Mouse (Mus musculus): ENCODE data around the gene Tas2r114. TPM values are rescaled to one million over a fixed set of nuclear protein-coding genes. Genes with fewer than 3 reads are reported as not detected.

Gene Tas2r114
- not detected for total RNA-seq (2021)
- long read RNA-seq, experiment 1, result 0 reads
- long read RNA-seq, experiment 2, result 0 reads

DNA sequence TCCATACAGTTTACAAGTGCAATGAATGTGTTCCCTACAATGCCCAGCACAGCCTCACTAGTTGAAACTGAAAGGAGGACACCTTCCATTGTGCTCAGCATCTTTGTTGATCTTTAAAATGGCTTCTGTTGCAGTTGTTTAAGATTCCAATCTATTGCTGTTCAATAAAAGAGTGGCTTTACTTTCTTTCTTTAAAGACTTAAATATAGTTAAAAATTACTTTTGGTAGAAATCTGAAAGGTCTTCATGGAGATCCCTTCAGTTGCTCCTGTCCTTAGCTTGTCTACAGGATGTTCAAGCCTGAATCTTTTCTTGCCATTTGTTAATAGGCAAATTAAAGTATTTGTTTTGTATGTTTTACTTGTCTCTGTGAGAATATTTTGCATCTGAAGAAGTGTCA, at the start of gene Tas2r114:
Gene Tas2r114, minus strand, starts transcription at position 101 of the 400 bp plus-strand sequence.
- intact Hi-C loops (cut with DNase I; ENCODE audit: low total_unique reads), result no loop called here
- no peak for DNase-seq

DNA sequence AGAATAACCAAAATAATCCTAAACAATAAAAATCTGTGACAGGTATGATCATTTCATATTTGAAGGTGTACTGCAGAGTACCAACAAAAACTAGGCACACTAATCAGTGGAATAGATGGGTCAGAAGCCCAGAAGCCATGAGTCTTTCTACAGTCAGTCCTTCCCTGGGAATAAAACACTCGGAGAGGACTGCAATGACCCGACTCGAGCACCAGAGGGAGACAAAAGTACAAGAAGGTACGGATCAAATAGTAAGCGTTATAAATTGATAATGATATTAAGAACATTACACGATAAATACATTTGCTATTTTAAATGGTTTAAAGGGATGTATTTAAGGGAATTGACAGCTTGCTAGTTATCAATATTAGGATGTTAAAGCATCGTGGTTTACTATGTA, 22.9 kb upstream of the Tas2r114 start:
- DNase-seq, result no peak
- intact Hi-C loops (cut with DNase I; ENCODE audit: low total_unique reads), result no loop called here

DNA sequence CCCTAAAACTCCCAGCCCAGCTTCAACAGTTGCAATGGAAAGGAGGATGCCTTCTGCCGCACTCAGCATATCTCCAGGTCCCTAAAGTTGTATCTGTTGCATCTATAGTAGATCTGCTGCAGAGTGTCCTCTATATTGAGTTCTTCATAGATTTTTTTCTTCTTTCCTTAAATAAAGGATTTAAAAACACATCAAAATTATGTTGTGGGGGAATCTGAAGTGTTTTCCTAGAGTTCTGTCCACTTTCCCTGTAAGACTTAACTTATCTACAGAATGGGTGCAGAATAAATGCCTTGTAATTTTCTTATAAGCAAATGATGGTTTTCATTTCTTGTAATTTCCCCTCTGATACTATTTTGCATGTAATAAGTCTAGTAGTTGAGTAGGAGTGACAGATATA, 2.5 kb downstream of the Tas2r114 start, which contains the start of gene Tas2r105:
Gene Tas2r105, minus strand, starts transcription at position 101 of the 400 bp plus-strand sequence.
- intact Hi-C loops (cut with DNase I; ENCODE audit: low total_unique reads), result no loop called here
- DNase-seq, result no peak

DNA sequence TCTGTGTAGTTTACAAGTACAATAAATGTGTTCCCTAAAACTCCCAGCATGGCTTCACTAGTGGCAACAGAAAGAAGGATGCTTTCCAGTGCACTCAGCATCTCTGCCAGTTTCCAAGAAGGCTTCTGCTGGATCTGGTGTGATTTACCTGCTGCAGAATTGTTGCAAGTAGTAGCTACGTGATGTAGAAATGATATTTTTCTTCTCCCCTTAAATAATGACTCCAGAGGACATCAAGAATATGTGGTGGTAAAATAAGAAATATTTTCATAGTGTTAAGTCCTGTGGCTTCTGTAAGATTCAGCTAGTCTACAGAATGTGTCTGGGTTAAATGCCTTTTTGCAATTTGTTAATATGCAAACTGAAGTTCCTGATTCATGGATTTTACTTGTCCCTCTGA, 4.2 kb downstream of the Tas2r114 start, which contains the start of gene Tas2r104:
Gene Tas2r104, minus strand, starts transcription at position 101 of the 400 bp plus-strand sequence.
- intact Hi-C loops (cut with DNase I; ENCODE audit: low total_unique reads), result no loop called here
- no peak for DNase-seq

DNA sequence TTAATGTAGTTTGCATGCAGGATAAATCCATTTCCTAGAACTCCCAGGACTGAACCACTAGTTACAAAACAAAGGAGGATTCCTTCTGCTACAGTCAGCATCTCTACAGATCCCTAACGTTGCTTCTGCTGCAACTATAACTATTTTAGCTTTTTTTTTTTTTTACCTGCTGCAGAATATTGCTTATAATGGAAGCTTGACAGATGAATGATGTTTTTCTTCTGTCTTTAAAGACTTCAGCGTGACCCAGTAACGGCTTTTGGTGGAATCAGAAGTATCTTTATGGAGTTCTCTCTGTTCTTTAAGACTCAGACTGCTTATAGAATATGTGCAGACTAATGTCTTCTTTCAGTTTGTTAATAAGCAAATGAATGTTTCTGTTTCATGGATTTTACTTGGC, 11.1 kb downstream of the Tas2r114 start, which contains the start of gene Tas2r106:
Gene Tas2r106, minus strand, starts transcription at position 101 of the 400 bp plus-strand sequence.
- intact Hi-C loops (cut with DNase I; ENCODE audit: low total_unique reads), result no loop called here
- no peak for DNase-seq

DNA sequence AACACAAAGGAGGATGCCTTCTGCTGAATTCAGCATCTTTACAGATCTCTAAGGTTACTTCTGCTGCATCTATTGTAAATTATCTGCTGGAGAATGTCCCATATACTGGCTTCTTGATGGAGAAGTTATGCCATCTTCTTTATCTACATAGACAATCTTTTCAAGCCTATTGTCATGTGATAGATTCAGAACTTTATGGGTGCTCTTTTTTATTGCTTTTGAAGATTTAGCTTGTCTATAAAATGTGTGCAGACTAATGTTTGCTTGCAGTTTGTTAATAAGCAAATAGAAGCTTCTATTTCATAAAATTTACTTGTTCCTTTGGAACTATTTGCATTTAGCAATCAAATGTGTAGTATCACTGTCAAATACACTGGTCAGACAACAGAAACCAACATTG, 29.8 kb downstream of the Tas2r114 start, which contains the start of gene Tas2r107:
Gene Tas2r107, minus strand, starts transcription at position 101 of the 400 bp plus-strand sequence.
- no peak for DNase-seq
- intact Hi-C loops (cut with DNase I; ENCODE audit: low total_unique reads), result no loop called here

Other genes starting within 250 kb of the Tas2r114 start
- gene 5430401F13Rik, start 203.7 kb downstream of the Tas2r114 start, total RNA-seq (2021), result not detected
- gene Gm6619, start 203.7 kb downstream of the Tas2r114 start, total RNA-seq (2021), result not detected
- gene Tas2r130, start 59.2 kb downstream of the Tas2r114 start, total RNA-seq (2021), result not detected
- not detected for gene Tas2r107, start 29.9 kb downstream of the Tas2r114 start, total RNA-seq (2021)
- not detected for gene Tas2r106, start 11.2 kb downstream of the Tas2r114 start, total RNA-seq (2021)
- not detected for gene Tas2r104, start 4.3 kb downstream of the Tas2r114 start, total RNA-seq (2021)
- not detected for gene Tas2r105, start 2.6 kb downstream of the Tas2r114 start, total RNA-seq (2021)